Mouse (Mus musculus): Measurements from ENCODE around the gene Ephb2. TPM values are rescaled to one million over a fixed set of nuclear protein-coding genes. Genes with fewer than 3 reads are reported as not detected.

Ephb2 gene
- total RNA-seq, 2 experiments from 2014 or later: 0.09 TPM; not detected in 1

DNA sequence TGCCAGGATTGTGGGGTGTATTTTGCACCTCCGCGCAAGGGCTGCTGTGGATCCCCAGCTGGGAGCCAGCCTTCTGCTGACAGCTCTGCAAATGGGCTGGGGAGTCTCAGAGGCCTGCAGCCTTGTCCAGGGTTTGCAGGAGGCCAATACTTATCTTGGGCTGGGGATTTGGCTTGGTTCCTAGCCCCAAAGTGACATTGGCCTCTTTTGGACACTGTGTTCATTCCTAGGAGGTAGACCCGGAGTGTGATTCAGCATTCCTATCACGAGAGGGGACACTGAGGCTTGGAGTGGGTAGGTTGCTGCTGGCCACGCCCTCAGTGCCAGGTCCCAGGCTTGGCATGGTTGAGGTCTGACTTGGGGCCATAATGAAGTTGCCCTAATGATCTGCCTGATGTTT, 94.8 kb downstream of the Ephb2 start:
- ATAC-seq (replicated peaks; ENCODE audit: low FRiP score, poor library complexity, severe bottlenecking): no peak

DNA sequence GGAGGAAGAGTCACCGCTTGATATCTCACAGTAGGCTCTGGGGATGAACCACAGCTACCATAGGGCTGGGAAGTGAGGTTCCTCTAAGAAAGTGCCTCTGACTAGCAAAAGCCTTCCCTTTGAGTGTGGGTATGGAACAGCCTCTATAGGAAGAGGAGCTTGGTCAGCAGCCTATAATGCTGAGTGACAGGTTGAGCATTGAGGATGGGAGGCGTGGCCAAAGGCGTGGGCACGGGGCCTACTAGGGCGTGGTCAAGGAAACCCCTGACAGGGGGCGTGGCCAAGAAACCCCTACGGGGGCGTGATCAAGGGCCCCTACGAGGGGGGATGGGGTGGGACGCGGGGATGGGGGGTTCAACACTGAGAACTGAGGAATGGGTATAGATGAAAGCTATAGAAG, 96.6 kb downstream of the Ephb2 start:
- ATAC-seq (replicated peaks; ENCODE audit: low FRiP score, poor library complexity, severe bottlenecking): no peak

- no peak for ATAC-seq (replicated peaks; ENCODE audit: low FRiP score, poor library complexity, severe bottlenecking)
These were observed 97.5 kb downstream of the Ephb2 start for GRCm38 (mm10) chr4:136738291-136738690.

GRCm38 (mm10) chr4:136735856-136736255, 99.9 kb downstream of the Ephb2 start:
- ATAC-seq (replicated peaks; ENCODE audit: low FRiP score, poor library complexity, severe bottlenecking): no peak

DNA sequence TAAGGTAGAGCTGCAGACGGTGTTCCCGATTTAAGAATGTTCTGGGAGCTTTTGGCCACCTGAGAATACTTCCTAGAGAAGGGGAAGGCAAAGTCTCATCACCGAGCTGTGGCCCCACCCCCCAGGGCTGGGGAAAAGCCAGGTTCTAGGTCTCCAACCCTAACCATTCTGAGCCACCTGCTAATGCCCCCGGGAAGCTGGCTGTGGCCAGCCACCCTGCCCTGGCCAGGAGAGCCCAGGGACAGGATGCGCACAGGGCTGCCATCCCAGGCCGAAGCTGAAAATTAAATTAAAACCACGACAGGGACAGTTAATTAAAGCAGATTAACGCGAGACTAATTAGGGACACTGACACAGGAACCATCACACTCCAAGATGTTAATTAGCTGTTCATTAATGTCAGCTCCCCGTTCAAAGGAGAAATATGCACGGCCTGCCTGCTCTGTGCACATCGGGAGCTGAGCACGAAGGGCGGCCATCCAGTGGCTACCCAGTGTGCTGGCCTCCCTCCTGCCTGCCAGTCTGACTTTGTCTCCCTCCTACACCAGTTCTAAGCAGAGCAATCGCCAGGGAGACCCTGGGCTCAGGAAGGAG, 101.5 kb downstream of the Ephb2 start:
- ATAC-seq (replicated peaks; ENCODE audit: low FRiP score, poor library complexity, severe bottlenecking): no peak

- ATAC-seq (replicated peaks; ENCODE audit: low FRiP score, poor library complexity, severe bottlenecking): no peak
These were observed 102.4 kb downstream of the Ephb2 start for GRCm38 (mm10) chr4:136733217-136733865.

DNA sequence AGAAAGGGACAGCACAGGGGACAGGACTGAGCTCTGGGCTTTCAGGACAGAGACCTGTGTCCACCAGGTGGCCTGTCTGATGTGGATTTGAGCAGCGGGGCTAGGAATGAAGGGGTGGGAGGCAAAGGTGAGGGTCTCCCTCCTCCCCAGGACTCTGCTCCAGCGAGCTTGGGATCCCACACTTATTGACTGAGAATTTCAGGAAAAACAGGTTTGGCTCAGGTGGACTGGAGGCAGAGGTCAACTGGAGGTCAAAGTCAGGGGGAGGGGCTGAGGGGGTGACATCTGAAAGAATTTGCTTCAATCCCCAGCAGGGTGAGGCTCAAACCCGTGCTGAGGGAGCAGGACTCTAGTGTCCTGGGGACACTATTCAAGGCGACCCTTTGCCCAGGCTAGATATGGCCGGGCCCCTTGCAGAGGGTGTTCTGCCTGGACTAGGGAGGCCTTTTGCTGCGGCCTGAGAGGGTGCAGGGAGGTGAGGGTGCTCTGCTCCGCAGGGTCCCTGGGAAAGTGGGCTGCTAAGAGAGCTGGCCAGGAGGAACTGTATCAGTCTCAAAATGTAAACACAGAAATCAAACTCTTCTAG, 103.2 kb downstream of the Ephb2 start:
- ATAC-seq (replicated peaks; ENCODE audit: low FRiP score, poor library complexity, severe bottlenecking): no peak

DNA sequence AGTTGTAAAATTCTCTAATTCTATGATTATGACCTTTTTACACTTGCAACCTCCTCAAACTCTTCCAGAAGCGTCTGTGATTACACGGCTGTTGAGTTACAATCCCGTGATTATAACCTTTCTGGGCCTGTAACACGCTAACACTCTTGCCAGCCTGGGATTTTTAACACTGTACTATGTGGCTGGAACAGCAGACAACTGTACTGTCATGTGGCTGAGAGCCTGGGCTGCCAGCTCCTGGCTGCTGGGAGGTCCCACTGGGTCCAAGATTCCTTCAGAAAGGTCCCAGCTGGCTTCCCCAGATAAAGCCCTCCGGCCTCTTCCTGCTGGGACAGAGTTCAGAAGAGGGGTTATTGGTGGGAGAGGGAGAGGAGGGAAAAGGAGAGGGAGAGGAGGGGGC, 104.0 kb downstream of the Ephb2 start:
- no peak for ATAC-seq (replicated peaks; ENCODE audit: low FRiP score, poor library complexity, severe bottlenecking)

DNA sequence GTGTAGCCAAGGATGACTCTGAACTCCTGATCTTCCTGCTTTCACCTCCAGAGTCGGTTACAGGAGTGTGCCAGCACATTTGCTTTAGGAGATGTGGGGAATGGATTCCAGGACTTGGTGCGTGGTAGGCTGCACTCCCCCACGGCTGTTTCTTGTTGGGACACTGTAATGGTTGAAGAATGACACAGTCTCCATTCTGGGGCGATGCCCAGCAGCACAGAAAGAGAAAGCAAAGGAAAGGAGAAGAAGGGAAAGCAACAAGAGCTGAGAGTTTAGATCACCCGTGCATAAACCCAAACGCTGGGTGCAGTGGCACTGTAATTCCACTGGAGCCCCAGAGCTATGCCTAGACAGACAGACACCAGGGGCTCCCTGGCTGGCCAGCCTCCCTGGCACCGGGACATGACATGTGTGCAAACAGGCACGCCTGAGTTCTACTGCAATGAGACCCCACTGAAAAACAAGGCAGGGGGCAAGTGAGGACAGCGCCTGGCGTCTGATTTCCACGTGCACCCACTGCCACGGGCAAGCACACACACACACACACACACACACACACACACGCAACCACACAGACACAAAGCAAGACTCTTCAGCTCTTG, 104.7 kb downstream of the Ephb2 start:
- ATAC-seq (replicated peaks; ENCODE audit: low FRiP score, poor library complexity, severe bottlenecking): no peak

- no peak for ATAC-seq (replicated peaks; ENCODE audit: low FRiP score, poor library complexity, severe bottlenecking)
These were observed 105.3 kb downstream of the Ephb2 start for GRCm38 (mm10) chr4:136730501-136730900.

- ATAC-seq (replicated peaks; ENCODE audit: low FRiP score, poor library complexity, severe bottlenecking): no peak
These were observed 106.2 kb downstream of the Ephb2 start for GRCm38 (mm10) chr4:136729574-136729973.

DNA sequence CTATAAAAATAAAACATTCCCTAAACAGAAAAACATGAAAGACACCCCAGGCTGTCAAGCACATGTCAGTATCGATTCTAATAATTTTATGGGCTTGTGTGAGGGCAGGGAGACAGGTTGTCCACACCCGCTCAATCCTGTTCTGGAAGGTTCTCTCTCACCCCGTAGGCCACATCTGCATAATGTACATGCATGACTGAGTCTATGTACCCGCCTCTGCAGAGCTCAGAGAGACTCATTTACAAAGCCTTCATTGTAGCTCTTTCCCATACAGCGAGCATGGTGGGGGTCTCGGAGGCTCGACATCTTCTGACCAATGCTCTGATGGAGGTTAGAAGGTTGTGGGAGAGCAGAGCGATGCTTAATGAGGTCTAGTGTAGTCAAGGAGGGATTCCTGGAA, 108.8 kb downstream of the Ephb2 start:
- no peak for ATAC-seq (replicated peaks; ENCODE audit: low FRiP score, poor library complexity, severe bottlenecking)

DNA sequence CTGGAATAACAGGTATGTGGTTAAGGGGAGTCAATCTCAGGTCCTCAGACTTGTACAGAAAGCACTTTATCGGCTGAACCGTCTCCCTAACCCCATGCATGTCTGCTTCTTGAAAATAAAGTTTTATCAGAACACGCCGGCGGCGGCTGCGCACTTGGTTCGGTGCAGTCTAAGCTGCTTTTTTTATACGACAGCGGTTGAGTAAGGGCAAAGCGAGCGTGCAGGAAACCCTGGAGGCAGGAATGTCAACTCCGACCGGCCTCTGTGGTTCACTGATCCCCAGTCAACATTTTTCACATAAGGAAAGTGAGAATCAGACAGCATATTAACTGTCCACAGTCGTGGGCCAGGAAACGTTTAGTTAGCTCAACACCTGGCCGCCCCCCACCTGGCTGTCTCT, 111.1 kb downstream of the Ephb2 start:
- ATAC-seq (replicated peaks; ENCODE audit: low FRiP score, poor library complexity, severe bottlenecking): no peak

DNA sequence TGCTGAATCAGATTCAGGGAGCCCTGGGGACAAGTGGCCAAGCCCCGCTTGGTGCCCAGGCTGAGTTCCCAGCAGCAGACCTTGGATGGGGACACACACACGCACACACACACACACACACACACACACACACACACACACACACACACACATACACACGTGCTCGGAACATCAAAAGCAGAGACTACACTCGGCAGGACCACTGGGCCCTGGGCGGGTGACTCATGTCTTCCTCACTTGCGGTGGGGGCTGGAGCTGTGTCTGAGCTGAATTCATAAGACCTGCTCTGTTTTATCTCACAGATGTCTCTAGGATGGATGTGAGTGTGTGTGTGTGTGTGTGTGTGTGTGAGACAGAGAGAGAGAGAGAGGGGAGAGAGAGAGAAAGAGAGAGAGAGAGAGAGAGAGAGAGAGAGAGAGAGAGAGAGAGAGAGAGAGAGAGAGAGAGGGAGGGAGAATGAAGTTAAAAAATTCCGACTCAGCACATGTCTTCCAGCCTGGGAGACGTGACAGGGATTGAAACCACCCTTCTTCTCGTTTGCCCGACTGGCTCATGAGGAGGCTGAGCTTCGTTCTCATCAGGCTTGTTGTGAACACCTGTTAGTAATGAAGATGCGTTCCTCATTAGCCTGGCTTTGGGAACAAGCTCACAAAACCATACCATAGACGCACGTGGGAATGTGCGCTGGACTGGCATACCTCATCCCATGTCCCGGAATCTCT, 113.3 kb downstream of the Ephb2 start:
- ATAC-seq (replicated peaks; ENCODE audit: low FRiP score, poor library complexity, severe bottlenecking): no peak

GRCm38 (mm10) chr4:136721937-136722336, 113.9 kb downstream of the Ephb2 start:
- ATAC-seq (replicated peaks; ENCODE audit: low FRiP score, poor library complexity, severe bottlenecking): no peak

DNA sequence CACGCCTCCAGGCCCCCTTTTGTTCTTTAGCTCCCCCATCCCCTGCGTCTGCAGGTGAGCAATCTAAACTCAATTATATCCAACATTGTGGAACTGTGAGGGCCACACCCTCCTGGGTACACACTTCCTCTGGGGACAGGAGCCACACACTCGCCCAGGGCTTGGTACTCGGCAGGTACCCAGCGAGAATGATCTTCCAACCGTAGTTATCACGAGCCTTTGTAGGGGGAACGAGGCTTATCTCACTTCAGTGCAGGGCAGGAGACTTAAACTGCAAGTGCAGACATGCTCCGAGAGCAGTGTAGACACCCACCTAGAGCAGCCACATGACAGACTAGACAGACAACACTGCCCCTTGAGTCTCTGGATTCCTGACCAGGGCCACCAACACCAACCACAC, 115.8 kb downstream of the Ephb2 start:
- ATAC-seq (replicated peaks; ENCODE audit: low FRiP score, poor library complexity, severe bottlenecking): no peak

- ATAC-seq (replicated peaks; ENCODE audit: low FRiP score, poor library complexity, severe bottlenecking): no peak
These were observed 117.4 kb downstream of the Ephb2 start for GRCm38 (mm10) chr4:136718193-136718986.

- ATAC-seq (replicated peaks; ENCODE audit: low FRiP score, poor library complexity, severe bottlenecking): no peak
These were observed 119.2 kb downstream of the Ephb2 start for GRCm38 (mm10) chr4:136716561-136716972.

DNA sequence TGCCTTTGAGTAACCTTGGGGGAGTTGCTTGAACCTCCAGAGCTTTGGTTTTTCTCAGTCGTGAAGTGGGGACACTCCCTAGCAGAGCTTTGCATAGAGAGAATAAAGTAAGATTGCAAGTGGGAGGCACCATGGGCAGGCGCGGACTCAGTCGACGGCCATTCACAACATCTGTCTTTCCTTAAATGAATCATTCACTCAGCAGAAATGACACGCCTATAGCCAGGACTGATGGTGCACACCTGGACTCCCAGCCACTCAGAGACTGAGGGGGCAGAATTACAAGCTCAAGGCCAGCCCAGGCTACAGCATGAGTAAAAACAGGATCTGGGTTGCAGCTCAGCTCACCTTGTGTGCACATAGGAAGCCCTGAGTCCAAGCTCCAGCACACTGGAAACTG, 121.3 kb downstream of the Ephb2 start:
- ATAC-seq (replicated peaks; ENCODE audit: low FRiP score, poor library complexity, severe bottlenecking): no peak

DNA sequence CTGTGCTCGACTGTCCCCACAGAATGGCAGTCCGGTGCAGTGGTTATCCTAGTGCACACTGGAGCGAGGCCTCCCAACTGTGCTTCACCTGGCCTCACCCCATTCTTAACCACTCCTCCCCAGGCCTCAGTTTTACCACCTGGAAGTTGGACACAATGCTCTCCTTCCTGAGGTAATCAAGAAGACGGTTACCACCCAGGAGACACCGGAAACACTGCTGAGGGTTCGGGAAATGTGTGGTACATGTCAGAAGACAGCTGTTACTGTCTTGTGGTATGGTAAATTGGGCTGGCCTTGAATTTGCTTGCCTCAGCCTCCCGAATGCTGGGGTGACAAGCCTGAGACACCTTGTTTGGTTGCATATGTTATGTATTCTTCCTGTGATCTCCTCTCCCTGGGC, 121.9 kb downstream of the Ephb2 start:
- no peak for ATAC-seq (replicated peaks; ENCODE audit: low FRiP score, poor library complexity, severe bottlenecking)

Data from erythroblast, adult 5-6 weeks (primary cell).